Mouse (Mus musculus): ENCODE results near the gene Aplf.

GRCm38 (mm10) chr6:87589718-87590393 lies 82.1 kb downstream of the Aplf start:
- TF ChIP-seq CTCF (IDR thresholded peaks at IDR 0.05; ENCODE audit: low read depth, low read length) (no peak), POLR2A (IDR thresholded peaks at IDR 0.05; ENCODE audit: extremely low read depth, insufficient read depth, low read length) (no peak)
